Mouse (Mus musculus) cortical plate, adult 2 months (tissue): Measurements from ENCODE around the gene Psat1. TPM values are rescaled to one million over a fixed set of nuclear protein-coding genes. Genes with fewer than 3 reads are reported as not detected.
A peak's percentile ranks its signal among the peaks of the same experiment; 100 is the strongest.

Source experiments
- H3K27ac ChIP-seq: fragments of 200-500 bp; 2 replicates; pipeline ENCODE4 v1.5.1; 2012; ENCODE audit warnings: low read length, control low read depth, inconsistent platforms; ENCODE audit not compliant: insufficient read depth
- H3K4me1 ChIP-seq: fragments of 200-500 bp; 2 replicates; pipeline ENCODE4 v1.6.1; 2011; ENCODE audit warnings: low read length; ENCODE audit not compliant: control insufficient read depth, insufficient read depth
- H3K4me3 ChIP-seq: fragments of 200-500 bp; 2 replicates; pipeline ENCODE4 v1.5.1; 2011; ENCODE audit warnings: mild to moderate bottlenecking, low read length, control low read depth; ENCODE audit not compliant: insufficient read depth
- CTCF ChIP-seq: fragments of 200-500 bp; IDR thresholded peaks from 2 replicates; pipeline ENCODE4 v1.5.1; 2011; ENCODE audit warnings: mild to moderate bottlenecking, control low read depth, low read length; ENCODE audit not compliant: insufficient read depth; ENCODE audit errors: extremely low read depth
- POLR2A ChIP-seq: fragments of 200-500 bp; IDR thresholded peaks from 2 replicates; pipeline ENCODE4 v1.6.1; 2011; ENCODE audit warnings: mild to moderate bottlenecking, low read length, control low read depth; ENCODE audit not compliant: insufficient read depth; ENCODE audit errors: extremely low read depth
- polyA plus RNA-seq: library from polyadenylated mRNA; depleted of rRNA; stranded (reverse); fragments of >200 nt; gene quantifications from 2 replicates; pipeline ENCODE4 v1.2.3, GENCODE M21; 2012

The Psat1 gene
- polyA plus RNA-seq, 1 experiment: 125 TPM

- H3K27ac ChIP-seq: no peak overlapping the region
- no peaks in the 10 kb centered on the region for H3K4me1 ChIP-seq
- TF ChIP-seq POLR2A: no peak
- no peak for TF ChIP-seq CTCF
- H3K4me3 ChIP-seq: no peak overlapping the region
Measured at GRCm38 (mm10) chr19:15904734-15905133, 42.4 kb downstream of the Psat1 start.

- TF ChIP-seq POLR2A (no peak), CTCF (no peak)
- Histone ChIP-seq H3K4me3 (no peak overlapping the region), H3K27ac (no peak overlapping the region), H3K4me1 (no peaks in the 10 kb centered on the region)
Measured at GRCm38 (mm10) chr19:15903508-15904480, 43.3 kb downstream of the Psat1 start.

- Histone ChIP-seq H3K4me3 (no peak overlapping the region), H3K27ac (no peak overlapping the region), H3K4me1 (no peaks in the 10 kb centered on the region)
- TF ChIP-seq CTCF (no peak), POLR2A (no peak)
Measured at GRCm38 (mm10) chr19:15895681-15896080, 51.5 kb downstream of the Psat1 start.

- TF ChIP-seq CTCF (no peak), POLR2A (no peak)
- H3K27ac ChIP-seq: no peak overlapping the region
- H3K4me3 ChIP-seq: no peak overlapping the region
- H3K4me1 ChIP-seq: no peaks in the 10 kb centered on the region
Measured at GRCm38 (mm10) chr19:15892146-15892545, 55.0 kb downstream of the Psat1 start.

- Histone ChIP-seq H3K4me1 (no peaks in the 10 kb centered on the region), H3K4me3 (no peak overlapping the region), H3K27ac (no peak overlapping the region)
- TF ChIP-seq POLR2A: no peak
- TF ChIP-seq CTCF: no peak
Measured at GRCm38 (mm10) chr19:15888466-15888865, 58.7 kb downstream of the Psat1 start.

- Histone ChIP-seq H3K4me1 (no peaks in the 10 kb centered on the region), H3K4me3 (no peak overlapping the region), H3K27ac (no peak overlapping the region)
- TF ChIP-seq POLR2A (no peak), CTCF (no peak)
Measured at GRCm38 (mm10) chr19:15882705-15883426, 64.3 kb downstream of the Psat1 start.

- Histone ChIP-seq H3K4me3 (no peak overlapping the region), H3K4me1 (no peaks in the 10 kb centered on the region), H3K27ac (no peak overlapping the region)
- TF ChIP-seq POLR2A: no peak
- TF ChIP-seq CTCF: no peak
Measured at GRCm38 (mm10) chr19:15880731-15881130, 66.4 kb downstream of the Psat1 start.

- TF ChIP-seq CTCF (no peak), POLR2A (no peak)
- H3K4me3 ChIP-seq: no peak overlapping the region
- no peaks in the 10 kb centered on the region for H3K4me1 ChIP-seq
- H3K27ac ChIP-seq: no peak overlapping the region
Measured at GRCm38 (mm10) chr19:15879271-15879670, 67.9 kb downstream of the Psat1 start.

- Histone ChIP-seq H3K4me3 (no peak overlapping the region), H3K27ac (no peak overlapping the region), H3K4me1 (no peaks in the 10 kb centered on the region)
- TF ChIP-seq CTCF (peak; percentile 74), POLR2A (no peak)
Measured at GRCm38 (mm10) chr19:15868865-15869698, 78.1 kb downstream of the Psat1 start.
